Mouse (Mus musculus) heart, adult 2 months (tissue): ENCODE measurements around the gene Phf7. TPM values are rescaled to one million over a fixed set of nuclear protein-coding genes. Genes with fewer than 3 reads are reported as not detected.

Experiments
- DNase-seq, 2 experiments: peaks; one replicate each; pipeline ENCODE4 v3.0.0; 2021
- H3K27ac ChIP-seq: fragments of 200-600 bp; 2 replicates; pipeline ENCODE4 v1.8.1; 2022
- H3K27me3 ChIP-seq: fragments of 200-500 bp; 2 replicates; pipeline ENCODE4 v1.6.1; 2012; ENCODE audit warnings: mild to moderate bottlenecking, low read length, inconsistent platforms, mixed read lengths; ENCODE audit not compliant: control insufficient read depth, insufficient read depth
- H3K36me3 ChIP-seq: fragments of 200-500 bp; 2 replicates; pipeline ENCODE4 v1.6.1; 2012; ENCODE audit warnings: low read length, inconsistent platforms; ENCODE audit not compliant: control insufficient read depth, insufficient read depth
- H3K4me1 ChIP-seq: fragments of 200-500 bp; 2 replicates; pipeline ENCODE4 v1.6.1; 2011; ENCODE audit warnings: low read length; ENCODE audit not compliant: control insufficient read depth, insufficient read depth
- H3K4me3 ChIP-seq: fragments of 200-600 bp; 2 replicates; pipeline ENCODE4 v1.8.1; 2022
- H3K79me2 ChIP-seq: fragments of 200-500 bp; replicated peaks from 2 replicates; pipeline ENCODE4 v1.6.1; 2012; ENCODE audit warnings: mild to moderate bottlenecking, inconsistent platforms, low read length, moderate library complexity, mixed read lengths; ENCODE audit not compliant: control insufficient read depth, insufficient read depth
- H3K9ac ChIP-seq: fragments of 200-500 bp; 2 replicates; pipeline ENCODE4 v1.6.1; 2012; ENCODE audit warnings: low read depth, mild to moderate bottlenecking, control low read depth, inconsistent platforms, low read length, mixed read lengths
- CTCF ChIP-seq: fragments of 200-600 bp; IDR thresholded peaks from 2 replicates; pipeline ENCODE4 v1.8.1; 2022; ENCODE audit warnings: antibody characterized with exemption, mild to moderate bottlenecking, moderate library complexity
- EP300 ChIP-seq: fragments of 200-500 bp; IDR thresholded peaks from 2 replicates; pipeline ENCODE4 v1.6.1; 2011; ENCODE audit warnings: low read depth, low read length, control low read depth; ENCODE audit not compliant: insufficient read depth
- POLR2A ChIP-seq: fragments of 200-500 bp; IDR thresholded peaks from 2 replicates; pipeline ENCODE4 v1.6.1; 2011; ENCODE audit warnings: mild to moderate bottlenecking, low read depth, low read length, control low read depth; ENCODE audit not compliant: insufficient read depth
- WGBS: fragments of 180-500 bp; shearing (Covaris S2); methylation state at CpG from one replicate; pipeline ENCODE4 v1.1.7; 2018; 5-methylcytosine and 5-hydroxymethylcytosine counted together
- intact Hi-C: fragments of 180-260 bp; cut with DNase I; formaldehyde crosslinking; loops from one replicate; pipeline ENCODE4 v1.15.1; 2025
- polyA plus RNA-seq: library from polyadenylated mRNA; depleted of rRNA; stranded (reverse); fragments of >200 nt; gene quantifications from 2 replicates; pipeline ENCODE4 v1.2.3, GENCODE M21; 2012; rRNA removed
- total RNA-seq, 2 experiments: library from RNA; stranded (reverse); gene quantifications; 2 replicates each; pipeline ENCODE4 v1.2.3; 2021

The Phf7 gene
- total and polyA plus RNA-seq, 3 experiments: 2.9 to 3.6 (median 3.1) TPM

- Histone ChIP-seq H3K4me3 (no peak overlapping the region), H3K27me3 (no peaks in the 10 kb centered on the region), H3K4me1 (peaks cover 20% of the 10 kb centered on the region), H3K79me2 (peaks cover 2% of the 10 kb centered on the region), H3K9ac (no peak overlapping the region), H3K36me3 (peaks cover 24% of the 10 kb centered on the region), H3K27ac (peak overlapping the region; percentile 76)
- intact Hi-C loops: loop anchor here (2.0 kb wide), 2 partner anchors 25 to 65 kb away; partner anchors contain the start of genes Smim4 and Stab1
- no peak for DNase-seq
- 29% methylated on average over 7 of the region's 7 CpGs for WGBS
- no peak for TF ChIP-seq CTCF
- TF ChIP-seq EP300: no peak
- TF ChIP-seq POLR2A: no peak
These were observed 57.3 kb downstream of the Phf7 start for GRCm38 (mm10) chr14:31193791-31194190.

DNA sequence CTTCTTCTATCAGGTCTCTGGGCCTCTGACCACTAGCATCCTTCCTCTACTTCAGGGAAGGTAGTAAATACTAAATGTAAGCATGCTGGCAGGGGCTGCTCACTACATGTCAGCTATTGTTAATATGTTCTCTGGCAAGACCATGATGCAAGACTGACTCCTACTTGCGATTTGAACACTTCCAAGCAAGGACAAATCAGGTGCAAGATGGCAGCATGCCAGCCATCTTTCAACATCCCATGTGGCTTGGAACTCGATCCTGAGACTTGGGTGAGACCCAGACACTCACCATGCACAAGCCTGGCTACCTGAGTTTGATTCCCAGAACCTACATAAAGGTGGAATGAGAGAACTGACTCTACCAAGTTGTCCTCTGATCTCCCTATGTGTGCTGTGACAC, 59.2 kb downstream of the Phf7 start:
- peaks cover 22% of the 10 kb centered on the region for H3K36me3 ChIP-seq
- no peak for DNase-seq
- H3K4me1 ChIP-seq: peaks cover 16% of the 10 kb centered on the region
- no peak overlapping the region for H3K27ac ChIP-seq
- intact Hi-C loops: no loop called here
- H3K4me3 ChIP-seq: no peak overlapping the region
- peaks cover 2% of the 10 kb centered on the region for H3K79me2 ChIP-seq
- TF ChIP-seq CTCF (no peak), EP300 (no peak), POLR2A (no peak)
- H3K27me3 ChIP-seq: no peaks in the 10 kb centered on the region
- WGBS: 18% methylated on average over 2 of the region's 2 CpGs
- H3K9ac ChIP-seq: no peak overlapping the region

- H3K27me3 ChIP-seq: no peaks in the 10 kb centered on the region
- H3K9ac ChIP-seq: no peak overlapping the region
- TF ChIP-seq EP300 (no peak), CTCF (no peak), POLR2A (no peak)
- H3K27ac ChIP-seq: peak overlapping the region; percentile 52
- 84% methylated on average over 3 of the region's 3 CpGs for WGBS
- H3K36me3 ChIP-seq: peaks cover 8% of the 10 kb centered on the region
- peaks cover 3% of the 10 kb centered on the region for H3K4me1 ChIP-seq
- intact Hi-C loops: no loop called here
- no peak for DNase-seq
- H3K4me3 ChIP-seq: no peak overlapping the region
- H3K79me2 ChIP-seq: peaks cover 2% of the 10 kb centered on the region
These were observed 61.8 kb downstream of the Phf7 start for GRCm38 (mm10) chr14:31189348-31189747.

DNA sequence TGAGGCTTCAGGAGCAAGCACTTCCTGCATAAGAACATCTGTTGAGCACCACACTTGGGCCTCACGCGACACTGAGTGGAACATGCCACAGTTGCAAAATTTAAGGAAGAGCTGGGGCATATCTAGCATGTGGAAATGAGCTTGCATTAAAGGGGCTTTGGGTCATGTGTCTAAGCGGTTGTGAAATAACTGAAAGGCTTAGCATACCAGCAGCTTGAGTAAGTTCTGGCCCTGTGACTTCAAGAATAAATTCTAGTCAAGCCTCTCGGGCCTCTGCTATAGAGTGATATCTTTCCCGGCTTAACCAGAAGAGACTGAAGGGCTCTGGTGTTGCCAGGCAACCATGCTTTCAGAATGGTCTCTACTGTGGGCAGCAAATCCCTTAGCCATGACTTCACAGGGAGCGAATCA, 62.3 kb downstream of the Phf7 start:
- Histone ChIP-seq H3K36me3 (peaks cover 3% of the 10 kb centered on the region), H3K4me3 (no peak overlapping the region), H3K27me3 (no peaks in the 10 kb centered on the region), H3K27ac (peak overlapping the region; percentile 52), H3K4me1 (peaks cover 4% of the 10 kb centered on the region), H3K9ac (no peak overlapping the region), H3K79me2 (peaks cover 2% of the 10 kb centered on the region)
- TF ChIP-seq EP300 (0 out of 2 replicates have a peak, but pooled peaks have one; percentile 39), POLR2A (peak; percentile 37; the same call in 1 of the 2 replicates), CTCF (no peak)
- DNase-seq: peak in 1 of 2 experiments; percentile 65
- intact Hi-C loops: no loop called here
- WGBS: 49% methylated on average over 6 of the region's 6 CpGs

Other genes with a start within 250 kb of the Phf7 start
- 10 to 100 TPM; 24.6 to 25.1 TPM for gene Glt8d1, start 249.9 kb downstream of the Phf7 start, total RNA-seq
- gene Glt8d1, start 249.9 kb downstream of the Phf7 start, polyA plus RNA-seq: 18.4 and 30.1 TPM in 2 replicates
- gene Spcs1, start 249.6 kb downstream of the Phf7 start, total RNA-seq: 100 to 1,000 TPM; 123 to 137 TPM
- gene Spcs1, start 249.6 kb downstream of the Phf7 start, polyA plus RNA-seq: 145 and 289 TPM in 2 replicates
- gene Pbrm1, start 232.2 kb downstream of the Phf7 start, total RNA-seq: 10 to 100 TPM; 49.6 to 52.8 TPM
- gene Pbrm1, start 232.2 kb downstream of the Phf7 start, polyA plus RNA-seq: 7.7 and 15.7 TPM in 2 replicates
- gene Gnl3, start 232.2 kb downstream of the Phf7 start, total RNA-seq: 10 to 100 TPM; 26.2 to 27.6 TPM
- gene Gnl3, start 232.2 kb downstream of the Phf7 start, polyA plus RNA-seq: 8.1 and 19.2 TPM in 2 replicates
- 10 to 100 TPM; 61.1 to 81.3 TPM for gene Smim4, start 122.4 kb downstream of the Phf7 start, total RNA-seq
- gene Smim4, start 122.4 kb downstream of the Phf7 start, polyA plus RNA-seq: 57.5 and 81.7 TPM in 2 replicates
- gene Nt5dc2, start 120.3 kb downstream of the Phf7 start, total RNA-seq: 10 to 100 TPM; 18.7 to 21.8 TPM
- gene Nt5dc2, start 120.3 kb downstream of the Phf7 start, polyA plus RNA-seq: 52.5 and 82.7 TPM in 2 replicates
- 10 to 100 TPM; 64.2 to 65.0 TPM for gene Stab1, start 82.7 kb downstream of the Phf7 start, total RNA-seq
- 77.0 and 90.8 TPM in 2 replicates for gene Stab1, start 82.7 kb downstream of the Phf7 start, polyA plus RNA-seq
- gene Tnnc1, start 43.0 kb downstream of the Phf7 start, total RNA-seq: 1,000 to 10,000 TPM; 5,084 to 5,508 TPM
- gene Tnnc1, start 43.0 kb downstream of the Phf7 start, polyA plus RNA-seq: 4,851 and 5,939 TPM in 2 replicates
- 100 to 1,000 TPM; 123 to 129 TPM for gene Nisch, start 34.4 kb downstream of the Phf7 start, total RNA-seq
- 187 and 223 TPM in 2 replicates for gene Nisch, start 34.4 kb downstream of the Phf7 start, polyA plus RNA-seq
- 10 to 100 TPM; 15.0 to 15.1 TPM for gene Sema3g, start 33.5 kb downstream of the Phf7 start, total RNA-seq
- gene Sema3g, start 33.5 kb downstream of the Phf7 start, polyA plus RNA-seq: 6.1 and 8.0 TPM in 2 replicates
- gene Bap1, start 133 bp upstream of the Phf7 start, total RNA-seq: 10 to 100 TPM; 39.6 to 49.1 TPM
- gene Bap1, start 133 bp upstream of the Phf7 start, polyA plus RNA-seq: 43.6 and 55.2 TPM in 2 replicates
- under 1 TPM; 0.02 to 0.05 TPM for gene Dnah1, start 72.6 kb upstream of the Phf7 start, total RNA-seq
- 0.03 and 0.41 TPM in 2 replicates for gene Dnah1, start 72.6 kb upstream of the Phf7 start, polyA plus RNA-seq
- 10 to 100 TPM; 29.6 to 32.5 TPM for gene Capn7, start 85.3 kb upstream of the Phf7 start, total RNA-seq
- 15.3 and 30.1 TPM in 2 replicates for gene Capn7, start 85.3 kb upstream of the Phf7 start, polyA plus RNA-seq
- gene Sh3bp5, start 184.8 kb upstream of the Phf7 start, total RNA-seq: 10 to 100 TPM; 51.0 to 58.3 TPM
- gene Sh3bp5, start 184.8 kb upstream of the Phf7 start, polyA plus RNA-seq: 27.0 and 37.1 TPM in 2 replicates
- 10 to 100 TPM; 10.8 to 14.6 TPM for gene Eaf1, start 243.1 kb upstream of the Phf7 start, total RNA-seq
- gene Eaf1, start 243.1 kb upstream of the Phf7 start, polyA plus RNA-seq: 11.2 and 12.2 TPM in 2 replicates
- gene Mettl6, start 243.7 kb upstream of the Phf7 start, total RNA-seq: 1 to 10 TPM; 9.5 to 9.9 TPM
- gene Mettl6, start 243.7 kb upstream of the Phf7 start, polyA plus RNA-seq: 4.2 and 7.2 TPM in 2 replicates